Mouse (Mus musculus) 416B (cell line): ENCODE results near the gene Stx11.

Experiments used
- DNase-seq: peaks from one replicate; pipeline ENCODE4 v3.0.0; 2011; ENCODE audit warnings: low read depth

Stx11 gene

DNA sequence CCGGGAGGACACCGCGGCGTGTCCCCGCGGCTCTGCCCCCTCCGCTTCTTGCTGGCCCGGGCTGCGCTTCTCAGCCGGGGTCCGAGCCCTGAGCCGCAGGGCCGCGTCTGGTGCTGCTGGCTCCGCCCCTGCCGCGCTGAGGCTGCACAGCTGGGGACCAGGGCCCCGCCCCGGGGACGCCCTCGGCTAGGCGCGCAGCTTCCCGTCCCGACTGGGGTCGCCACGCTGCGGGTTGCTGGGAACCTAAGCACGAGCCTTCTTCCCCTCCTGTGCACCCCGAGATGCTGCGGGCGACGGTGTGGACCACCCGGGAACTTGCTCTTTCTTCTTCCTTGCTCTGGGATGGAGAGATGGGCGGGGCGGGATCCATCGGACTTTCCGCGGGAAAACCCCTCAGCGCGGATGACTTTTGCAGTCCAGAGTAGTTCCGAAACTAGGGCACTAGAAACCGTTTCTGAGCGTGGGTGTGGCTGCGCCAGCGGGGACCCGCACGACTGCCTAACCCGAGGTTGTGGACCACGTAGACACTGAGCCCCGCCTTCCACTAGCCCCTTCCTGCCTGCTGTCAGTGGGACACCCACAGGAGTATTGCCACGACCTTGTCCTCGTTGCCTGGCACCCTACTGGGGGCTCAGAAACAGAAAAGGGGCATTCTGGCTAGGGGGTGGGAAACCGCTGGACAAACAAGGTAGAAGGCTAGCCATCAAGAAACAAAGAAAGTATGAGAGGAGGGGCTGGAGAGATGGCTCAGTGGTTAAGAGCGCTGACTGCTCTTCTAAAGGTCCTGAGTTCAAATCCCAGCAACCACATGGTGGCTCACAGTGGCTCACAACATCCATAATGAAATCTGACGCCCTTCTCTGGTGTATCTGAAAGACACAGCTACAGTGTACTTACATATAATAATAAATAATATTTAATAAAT, at the start of gene Stx11:
TSS of gene Stx11 (minus strand) at position 148 of the 925 bp plus-strand sequence.
- peak; percentile 74 for DNase-seq

GRCm38 (mm10) chr10:13008737-13009121, 44.6 kb upstream of the Stx11 start:
- no peak for DNase-seq

- peak; percentile 98 for DNase-seq
Measured at GRCm38 (mm10) chr10:13007876-13008736, 44.0 kb upstream of the Stx11 start.

DNA sequence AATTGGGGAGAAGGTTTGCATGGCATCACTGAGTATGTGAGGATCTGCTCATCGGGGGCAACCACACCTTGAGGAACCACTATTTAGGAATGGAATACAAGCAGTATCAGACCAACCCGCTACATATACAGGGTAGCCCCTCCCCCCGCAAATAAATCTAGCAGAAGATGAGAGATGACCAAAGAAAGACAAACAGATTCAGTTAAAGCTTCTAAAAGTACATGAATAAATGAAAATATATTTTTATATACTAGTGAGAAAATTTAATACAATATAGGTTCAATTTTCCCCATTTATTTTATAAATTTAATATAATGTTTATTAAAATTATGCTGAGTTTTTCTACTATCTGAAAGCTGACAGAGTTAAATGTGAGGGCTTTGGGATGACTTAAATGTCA, 40.9 kb upstream of the Stx11 start, which contains the start of gene Sf3b5:
TSS of gene Sf3b5 (plus strand) at position 301 of the 400 bp plus-strand sequence.
- no peak for DNase-seq

DNA sequence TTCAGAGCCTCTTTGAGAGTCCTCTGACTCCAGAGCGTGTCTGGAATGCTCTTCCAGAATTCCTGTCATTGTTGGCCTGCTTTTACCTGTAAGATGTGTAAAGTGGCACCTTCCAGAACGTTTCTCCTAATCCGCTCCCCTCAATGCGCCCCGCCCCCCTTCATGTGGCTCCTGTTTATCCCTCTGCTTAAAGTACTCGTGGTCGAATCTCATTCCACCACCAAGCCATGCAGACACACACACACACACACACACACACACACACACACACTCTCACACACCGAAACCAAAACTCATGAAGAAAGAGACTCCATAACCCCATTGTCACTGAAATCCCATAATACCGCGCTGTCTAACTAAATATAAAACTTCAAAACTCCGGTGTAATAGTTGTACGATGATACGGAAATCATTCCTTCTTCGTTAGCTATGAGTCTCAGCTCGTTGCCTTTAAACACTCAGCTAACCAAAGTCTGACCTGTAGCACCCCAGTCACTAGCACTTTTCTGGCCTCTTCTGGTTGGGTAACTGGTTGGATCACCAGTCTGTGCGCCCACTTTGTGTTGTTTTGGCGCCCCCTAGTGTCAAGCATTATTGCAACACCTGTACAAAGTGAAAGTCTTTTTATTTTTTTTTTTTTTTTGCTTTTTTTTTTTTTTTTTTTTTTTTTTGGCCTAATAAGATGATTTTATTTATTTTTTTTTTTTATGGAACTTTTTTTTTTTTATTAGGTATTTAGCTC, 32.8 kb upstream of the Stx11 start:
- peak; percentile 89 for DNase-seq

GRCm38 (mm10) chr10:12993411-12994039, 29.4 kb upstream of the Stx11 start:
- DNase-seq: no peak

DNA sequence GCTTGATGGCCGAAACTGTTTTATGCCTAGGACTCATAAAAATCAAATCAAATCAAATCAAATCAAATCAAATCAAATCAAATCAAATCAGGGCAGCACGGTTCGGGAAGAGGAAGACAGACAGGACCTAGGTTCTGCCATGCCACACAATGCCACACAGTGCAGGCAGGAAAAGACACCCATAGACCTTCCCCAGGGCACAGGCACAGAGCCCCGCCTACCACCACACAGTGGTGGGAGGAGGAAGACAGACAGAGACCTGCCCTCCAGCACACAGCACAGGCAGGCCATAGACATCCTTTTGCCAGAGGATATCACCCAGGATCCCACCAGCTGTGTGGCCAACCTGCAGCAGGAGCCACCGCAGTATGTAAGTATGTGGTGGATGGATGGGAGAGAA, 27.9 kb upstream of the Stx11 start:
- DNase-seq: no peak

DNA sequence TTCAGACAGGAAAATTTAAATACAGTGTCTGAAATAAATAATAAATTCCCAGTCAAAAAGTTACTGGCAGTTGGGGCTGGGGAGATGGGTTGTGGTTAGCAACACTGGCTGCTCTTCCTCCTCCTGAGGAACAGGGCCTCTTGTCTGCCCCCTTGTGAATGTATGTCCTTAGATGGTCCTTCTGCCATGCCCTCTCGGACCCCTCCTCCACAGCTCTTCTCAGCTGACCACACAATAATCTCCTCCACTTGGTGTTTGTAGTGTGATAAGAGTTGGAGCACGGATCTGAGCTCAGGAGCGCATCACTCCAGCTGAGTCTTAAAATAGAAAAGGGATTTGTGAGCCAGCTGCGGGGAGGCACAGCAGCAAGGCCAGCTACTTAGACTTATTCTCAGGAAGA, 22.8 kb upstream of the Stx11 start:
- DNase-seq: peak; percentile 68

GRCm38 (mm10) chr10:12986485-12986884, 22.4 kb upstream of the Stx11 start:
- DNase-seq: no peak

DNA sequence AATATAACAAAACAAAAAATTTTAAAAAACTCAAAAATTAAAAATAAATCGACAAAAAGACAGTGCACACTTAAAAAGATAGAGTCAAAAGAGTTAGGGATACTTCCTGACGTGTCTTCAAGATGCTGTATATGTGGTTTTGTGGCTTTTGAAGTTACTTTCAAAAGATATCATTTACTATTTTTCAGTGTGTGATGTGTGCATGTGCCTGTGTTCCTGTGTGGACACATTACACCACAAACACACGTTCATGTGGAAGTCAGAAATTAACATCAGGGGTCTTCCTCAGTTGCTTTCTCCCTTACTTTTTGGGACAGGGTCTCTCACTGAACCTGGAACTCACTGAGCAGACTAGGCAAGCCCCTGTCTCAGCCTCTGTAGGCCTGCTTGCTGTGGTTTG, 20.9 kb upstream of the Stx11 start:
- peak; percentile 53 for DNase-seq

- no peak for DNase-seq
Measured at GRCm38 (mm10) chr10:12983516-12983915, 19.4 kb upstream of the Stx11 start.

GRCm38 (mm10) chr10:12981071-12981470, 17.0 kb upstream of the Stx11 start:
- DNase-seq: no peak

GRCm38 (mm10) chr10:12977787-12978212, 13.7 kb upstream of the Stx11 start:
- DNase-seq: no peak

GRCm38 (mm10) chr10:12976552-12976951, 12.5 kb upstream of the Stx11 start:
- peak; percentile 85 for DNase-seq

DNA sequence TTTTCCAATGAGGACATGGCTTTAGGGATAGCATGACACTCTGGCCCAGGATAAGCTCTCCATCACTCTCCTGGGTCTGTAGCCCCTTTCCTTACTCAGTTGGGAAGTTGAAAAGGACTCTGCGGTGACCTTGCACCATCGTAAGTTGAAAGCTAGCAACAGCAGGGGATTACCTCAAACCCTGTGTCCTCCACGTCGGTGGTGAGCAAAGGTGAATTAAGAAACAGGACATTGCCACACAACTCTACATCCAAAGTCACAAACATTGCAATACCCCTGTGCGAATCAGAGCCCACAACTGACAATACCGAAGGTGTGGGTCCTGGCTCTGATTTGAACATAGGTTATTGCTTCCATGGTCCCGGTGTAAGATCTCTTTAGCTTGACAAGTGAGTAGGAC, 11.9 kb upstream of the Stx11 start:
- DNase-seq: peak; percentile 48

- DNase-seq: peak; percentile 21
Measured at GRCm38 (mm10) chr10:12975461-12975860, 11.4 kb upstream of the Stx11 start.

GRCm38 (mm10) chr10:12974572-12974971, 10.5 kb upstream of the Stx11 start:
- DNase-seq: no peak

DNA sequence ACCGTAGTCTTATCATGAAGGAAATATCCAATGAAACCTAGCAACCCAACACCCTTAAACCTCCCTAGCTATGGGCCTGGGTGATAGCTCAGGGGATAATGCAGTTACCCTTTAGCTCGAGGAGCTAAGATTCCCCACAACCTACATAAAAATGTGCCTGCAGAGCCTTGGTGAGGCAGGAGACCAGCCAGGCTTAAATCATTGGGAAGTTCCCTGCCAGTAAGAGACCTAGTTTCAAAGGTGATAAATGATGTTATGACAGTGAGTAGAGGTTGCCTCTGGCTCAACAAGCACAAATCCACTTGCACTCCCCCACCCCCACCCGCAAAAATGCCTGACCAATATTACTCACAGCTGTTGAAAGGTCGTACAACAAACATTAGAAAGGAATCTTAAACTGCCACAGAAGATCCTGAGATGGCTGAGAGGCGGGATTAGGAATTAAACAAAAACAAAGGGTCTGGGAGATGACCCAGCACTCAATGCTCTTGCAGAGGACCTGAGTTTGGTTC, 1.6 kb upstream of the Stx11 start:
- DNase-seq: no peak

- DNase-seq: peak; percentile 86
Measured at GRCm38 (mm10) chr10:12963362-12964147, 543 bp downstream of the Stx11 start.

GRCm38 (mm10) chr10:12962238-12962637, 1.9 kb downstream of the Stx11 start:
- no peak for DNase-seq
